Mouse (Mus musculus) MEL (cell line): ENCODE data around the gene Trpm4. TPM values are rescaled to one million over a fixed set of nuclear protein-coding genes. Genes with fewer than 3 reads are reported as not detected.

Experiments used
- DNase-seq: peaks from one replicate; pipeline ENCODE4 v3.0.0; 2011; ENCODE audit warnings: low read depth, low spot score
- H3K27ac ChIP-seq: 2 replicates; pipeline ENCODE4 v1.5.1; 2012; ENCODE audit warnings: low read depth, mild to moderate bottlenecking, control low read depth, low read length, moderate library complexity; ENCODE audit not compliant: control insufficient read depth
- H3K27me3 ChIP-seq, 2 experiments: fragments of 150-350 bp in 1 of 2; sonication (generic) in 1 of 2; 2 replicates each; pipeline ENCODE4 v1.6.1; 2012; ENCODE audit warnings: low read length in 2 of 2, mild to moderate bottlenecking in 2 of 2, improper control_type of control experiment in 1 of 2, moderate library complexity in 1 of 2; ENCODE audit not compliant: insufficient read depth in 2 of 2, control insufficient read depth in 1 of 2
- H3K36me3 ChIP-seq, 2 experiments: 2 replicates each; pipeline ENCODE4 v1.6.1; 2012 to 2014; ENCODE audit warnings: low read length in 2 of 2, improper control_type of control experiment in 1 of 2, inconsistent platforms in 1 of 2, mild to moderate bottlenecking in 1 of 2; ENCODE audit not compliant: insufficient read depth in 2 of 2, control insufficient read depth in 1 of 2
- H3K4me1 ChIP-seq, 2 experiments: fragments of 150-350 bp in 1 of 2; sonication (generic) in 1 of 2; 2 replicates each; pipeline ENCODE4 v1.6.1; 2012; ENCODE audit warnings: low read length in 2 of 2, improper control_type of control experiment in 1 of 2, mild to moderate bottlenecking in 1 of 2; ENCODE audit not compliant: insufficient read depth in 2 of 2, control insufficient read depth in 1 of 2
- H3K4me3 ChIP-seq, 2 experiments: fragments of 150-350 bp in 1 of 2; sonication (generic) in 1 of 2; 2 replicates each; pipeline ENCODE4 v1.5.1; 2012; ENCODE audit warnings: low read depth in 2 of 2, low read length in 2 of 2, mild to moderate bottlenecking in 2 of 2, moderate library complexity in 2 of 2, control low read depth in 1 of 2, improper control_type of control experiment in 1 of 2; ENCODE audit not compliant: control insufficient read depth in 1 of 2, insufficient read depth in 1 of 2
- H3K79me2 ChIP-seq: 2 replicates; pipeline ENCODE4 v1.6.1; 2012; ENCODE audit warnings: mild to moderate bottlenecking, low read length, moderate library complexity; ENCODE audit not compliant: control insufficient read depth, poor library complexity, insufficient read depth
- H3K9ac ChIP-seq: 2 replicates; pipeline ENCODE4 v1.6.1; 2012; ENCODE audit warnings: low read depth, mild to moderate bottlenecking, control low read depth, low read length, moderate library complexity; ENCODE audit not compliant: control insufficient read depth, poor library complexity, severe bottlenecking
- H3K9me3 ChIP-seq: fragments of 150-350 bp; sonication (generic); replicated peaks from 2 replicates; pipeline ENCODE4 v1.6.1; 2012; ENCODE audit warnings: mild to moderate bottlenecking, low read length, improper control_type of control experiment, moderate library complexity; ENCODE audit not compliant: insufficient read depth
- BHLHE40 ChIP-seq: IDR thresholded peaks from 2 replicates; pipeline ENCODE4 v1.6.1; 2012; ENCODE audit warnings: low read depth, mild to moderate bottlenecking, inconsistent platforms, low read length, improper control_type of control experiment, borderline replicate concordance
- CHD2 ChIP-seq: IDR thresholded peaks from 2 replicates; pipeline ENCODE4 v1.6.1; 2011; ENCODE audit warnings: low read length, improper control_type of control experiment
- CTCF ChIP-seq, 3 experiments: IDR thresholded peaks in 2 of 3; conservative IDR thresholded peaks in 1 of 3; 2 replicates each; pipeline ENCODE4 v1.5.1; 2011 to 2012; ENCODE audit warnings: low read length in 3 of 3, low read depth in 2 of 3, mild to moderate bottlenecking in 2 of 3, improper control_type of control experiment in 1 of 3, inconsistent platforms in 1 of 3, mixed read lengths in 1 of 3, moderate library complexity in 1 of 3; ENCODE audit not compliant: control insufficient read depth in 1 of 3, insufficient read depth in 1 of 3, poor library complexity in 1 of 3, severe bottlenecking in 1 of 3
- E2F4 ChIP-seq: IDR thresholded peaks from 2 replicates; pipeline ENCODE4 v1.6.1; 2011; ENCODE audit warnings: low read depth, low read length, improper control_type of control experiment, borderline replicate concordance
- ELF1 ChIP-seq: IDR thresholded peaks from 2 replicates; pipeline ENCODE4 v1.6.1; 2014; ENCODE audit warnings: low read depth, mild to moderate bottlenecking, inconsistent platforms, low read length, improper control_type of control experiment, moderate library complexity
- EP300 ChIP-seq, 2 experiments: IDR thresholded peaks; 2 replicates each; pipeline ENCODE4 v1.6.1; 2011; ENCODE audit warnings: improper control_type of control experiment in 2 of 2, low read length in 2 of 2, low read depth in 1 of 2, mild to moderate bottlenecking in 1 of 2
- ETS1 ChIP-seq: IDR thresholded peaks from 2 replicates; pipeline ENCODE4 v1.6.1; 2012; ENCODE audit warnings: low read depth, mild to moderate bottlenecking, inconsistent platforms, low read length, improper control_type of control experiment, moderate library complexity
- GABPA ChIP-seq: IDR thresholded peaks from 2 replicates; pipeline ENCODE4 v1.6.1; 2012; ENCODE audit warnings: low read depth, mild to moderate bottlenecking, inconsistent platforms, low read length, improper control_type of control experiment, moderate library complexity
- GATA1 ChIP-seq: IDR thresholded peaks from 2 replicates; pipeline ENCODE4 v1.6.1; 2011; ENCODE audit warnings: low read depth, low read length, improper control_type of control experiment
- HCFC1 ChIP-seq: IDR thresholded peaks from 2 replicates; pipeline ENCODE4 v1.6.1; 2012; ENCODE audit warnings: low read depth, mild to moderate bottlenecking, inconsistent platforms, low read length, improper control_type of control experiment, moderate library complexity
- JUND ChIP-seq: IDR thresholded peaks from 2 replicates; pipeline ENCODE4 v1.6.1; 2011; ENCODE audit warnings: low read depth, mild to moderate bottlenecking, improper control_type of control experiment, low read length
- KAT2A ChIP-seq: conservative IDR thresholded peaks from 2 replicates; pipeline ENCODE4 v1.6.1; 2012; ENCODE audit warnings: low read depth, low read length, improper control_type of control experiment, inconsistent platforms
- MAFK ChIP-seq: IDR thresholded peaks from 2 replicates; pipeline ENCODE4 v1.6.1; 2011; ENCODE audit warnings: low read depth, mild to moderate bottlenecking, low read length, improper control_type of control experiment, borderline replicate concordance
- MAX ChIP-seq: IDR thresholded peaks from 2 replicates; pipeline ENCODE4 v1.6.1; 2011; ENCODE audit warnings: low read length, improper control_type of control experiment
- MAZ ChIP-seq: IDR thresholded peaks from 2 replicates; pipeline ENCODE4 v1.6.1; 2012; ENCODE audit warnings: low read depth, mild to moderate bottlenecking, inconsistent platforms, low read length, improper control_type of control experiment
- MEF2A ChIP-seq: IDR thresholded peaks from 2 replicates; pipeline ENCODE4 v1.6.1; 2014; ENCODE audit warnings: low read depth, mild to moderate bottlenecking, inconsistent platforms, low read length, improper control_type of control experiment; ENCODE audit not compliant: poor library complexity, insufficient replicate concordance, severe bottlenecking; ENCODE audit errors: extremely low read depth
- MXI1 ChIP-seq: IDR thresholded peaks from 2 replicates; pipeline ENCODE4 v1.6.1; 2011; ENCODE audit warnings: mild to moderate bottlenecking, low read depth, low read length, improper control_type of control experiment
- MYB ChIP-seq: IDR thresholded peaks from 2 replicates; pipeline ENCODE4 v1.6.1; 2011; ENCODE audit warnings: mild to moderate bottlenecking, low read depth, low read length, improper control_type of control experiment
- MYC ChIP-seq: IDR thresholded peaks from 2 replicates; pipeline ENCODE4 v1.6.1; 2011; ENCODE audit warnings: low read depth, mild to moderate bottlenecking, low read length, improper control_type of control experiment, moderate library complexity
- NRF1 ChIP-seq: IDR thresholded peaks from 2 replicates; pipeline ENCODE4 v1.6.1; 2014; ENCODE audit warnings: low read depth, mild to moderate bottlenecking, inconsistent platforms, low read length, improper control_type of control experiment, moderate library complexity; ENCODE audit not compliant: poor library complexity, insufficient read depth, severe bottlenecking
- POLR2AphosphoS5 ChIP-seq: IDR thresholded peaks from 2 replicates; pipeline ENCODE4 v1.6.1; 2012; ENCODE audit warnings: low read depth, borderline replicate concordance, mild to moderate bottlenecking, inconsistent platforms, low read length, moderate library complexity, mixed read lengths
- RAD21 ChIP-seq: IDR thresholded peaks from 2 replicates; pipeline ENCODE4 v1.6.1; 2011; ENCODE audit warnings: mild to moderate bottlenecking, low read depth, low read length, improper control_type of control experiment
- RCOR1 ChIP-seq: IDR thresholded peaks from 2 replicates; pipeline ENCODE4 v1.6.1; 2012; ENCODE audit warnings: low read depth, mild to moderate bottlenecking, inconsistent platforms, low read length, improper control_type of control experiment
- SMC3 ChIP-seq: IDR thresholded peaks from 2 replicates; pipeline ENCODE4 v1.6.1; 2011; ENCODE audit warnings: low read depth, low read length, improper control_type of control experiment
- TBP ChIP-seq: IDR thresholded peaks from 2 replicates; pipeline ENCODE4 v1.8.0; 2011; ENCODE audit warnings: low read depth, low read length, improper control_type of control experiment
- USF1 ChIP-seq: IDR thresholded peaks from 2 replicates; pipeline ENCODE4 v1.6.1; 2014; ENCODE audit warnings: low read depth, mild to moderate bottlenecking, inconsistent platforms, low read length, improper control_type of control experiment, moderate library complexity
- ZC3H11A ChIP-seq: IDR thresholded peaks from 2 replicates; pipeline ENCODE4 v1.6.1; 2012; ENCODE audit warnings: low read depth, mild to moderate bottlenecking, inconsistent platforms, low read length, improper control_type of control experiment
- ZKSCAN1 ChIP-seq: IDR thresholded peaks from 2 replicates; pipeline ENCODE4 v1.6.1; 2012; ENCODE audit warnings: low read depth, mild to moderate bottlenecking, inconsistent platforms, low read length, improper control_type of control experiment, moderate library complexity
- ZMIZ1 ChIP-seq: IDR thresholded peaks from 2 replicates; pipeline ENCODE4 v1.6.1; 2012; ENCODE audit warnings: low read depth, mild to moderate bottlenecking, inconsistent platforms, low read length, improper control_type of control experiment, moderate library complexity
- ZNF384 ChIP-seq: IDR thresholded peaks from 2 replicates; pipeline ENCODE4 v1.6.1; 2012; ENCODE audit warnings: low read depth, mild to moderate bottlenecking, inconsistent platforms, low read length, improper control_type of control experiment
- polyA plus RNA-seq, 2 experiments: library from polyadenylated mRNA; stranded (reverse) in 1 of 2; unstranded in 1 of 2; fragments of >175 nt in 1 of 2; fragments of >200 nt in 1 of 2; gene quantifications; 2 replicates each; pipeline versions ENCODE4 v1.2.1 to v1.2.4; 2012; ENCODE audit warnings: low replicate concordance in 2 of 2, low read depth in 1 of 2; ENCODE audit not compliant: insufficient read length in 2 of 2, insufficient read depth in 1 of 2, missing spikeins in 1 of 2
- total RNA-seq: library from RNA; depleted of rRNA; stranded (reverse); fragments of 300-350 nt; gene quantifications from 2 replicates; pipeline ENCODE4 v1.2.3, GENCODE M21; 2012

Trpm4 gene
- total and polyA plus RNA-seq, 3 experiments: 4.8 to 6.9 TPM; not detected in 1

- TF ChIP-seq NRF1: no peak
- TF ChIP-seq KAT2A: no peak
- TF ChIP-seq JUND: no peak
- TF ChIP-seq MYC: no peak
- TF ChIP-seq TBP: no peak; the same call in 1 of the 2 replicates
- TF ChIP-seq GABPA: no peak
- no peak for TF ChIP-seq MAZ
- 0 out of 2 replicates have a peak, but pooled peaks have one; percentile 26 for TF ChIP-seq ZMIZ1
- TF ChIP-seq EP300 (IDR thresholded peaks at IDR 0.05; ENCODE audit: low read depth in 1 of 2, low read length in 2 of 2): peak; percentile 63 to 83; a peak in 3 of 4 replicates
- no peak for TF ChIP-seq SMC3
- no peak for TF ChIP-seq MEF2A
- TF ChIP-seq ZNF384: 0 out of 2 replicates have a peak, but pooled peaks have one; percentile 39
- TF ChIP-seq MXI1: 0 out of 2 replicates have a peak, but pooled peaks have one; percentile 41
- TF ChIP-seq E2F4: no peak
- TF ChIP-seq MAX: no peak
- TF ChIP-seq ETS1: peak; percentile 60
- no peak for TF ChIP-seq RAD21
- TF ChIP-seq RCOR1: peak; percentile 30; the same call in 1 of the 2 replicates
- no peak for TF ChIP-seq ZC3H11A
- peak; percentile 76 for TF ChIP-seq ELF1
- TF ChIP-seq USF1: no peak
- no peak for TF ChIP-seq BHLHE40
- no peak for TF ChIP-seq POLR2AphosphoS5
Observed at GRCm38 (mm10) chr7:45374620-45375019, 41.0 kb upstream of the Trpm4 start (continued).

GRCm38 (mm10) chr7:45372371-45372770 is 38.8 kb upstream of the Trpm4 start:
- peaks cover 16 to 26% of the 10 kb centered on the region in 2 experiments for H3K36me3 ChIP-seq
- peaks cover 6 to 21% of the 10 kb centered on the region in 2 experiments for H3K4me1 ChIP-seq

More at GRCm38 (mm10) chr7:45372371-45372770, 38.8 kb upstream of the Trpm4 start:
- no peaks in the 10 kb centered on the region; the same call in none of the 2 replicates for H3K79me2 ChIP-seq
- no peak overlapping the region for H3K9ac ChIP-seq
- TF ChIP-seq CTCF (IDR thresholded peaks at IDR 0.05 in 2 of 3, conservative IDR thresholded peaks at IDR 0.05 in 1 of 3; ENCODE audit: control insufficient read depth in 1 of 3, insufficient read depth in 1 of 3, low read depth in 2 of 3, low read length in 3 of 3, poor library complexity in 1 of 3, severe bottlenecking in 1 of 3): no peak
- no peak for TF ChIP-seq JUND
- no peak for TF ChIP-seq MAFK
- no peak for TF ChIP-seq ZKSCAN1
- no peak for TF ChIP-seq BHLHE40
- no peak for TF ChIP-seq MYB
- TF ChIP-seq HCFC1: no peak
- no peak for TF ChIP-seq KAT2A
- no peak for TF ChIP-seq ZNF384
- no peak for TF ChIP-seq ETS1
- no peak for TF ChIP-seq GATA1
- no peak for TF ChIP-seq NRF1
- TF ChIP-seq MYC: no peak
- no peak for TF ChIP-seq USF1
- no peak for TF ChIP-seq ZC3H11A
- TF ChIP-seq SMC3: no peak
- no peak for TF ChIP-seq E2F4
- no peak for TF ChIP-seq CHD2
- no peak overlapping the region for H3K4me3 ChIP-seq
- DNase-seq: no peak
- no peak overlapping the region for H3K27ac ChIP-seq
- no peaks in the 10 kb centered on the region for H3K27me3 ChIP-seq
- H3K9me3 ChIP-seq: no peaks in the 10 kb centered on the region
